Mouse (Mus musculus) liver, postnatal 0 days (tissue): Measurements from ENCODE around the gene Igfbp2.

ENCODE experiments used
- CTCF ChIP-seq: sonication (generic); IDR thresholded peaks from 2 replicates; pipeline ENCODE4 v1.5.1; 2016; ENCODE audit warnings: antibody characterized with exemption, low read depth
- EP300 ChIP-seq: IDR thresholded peaks from 2 replicates; pipeline ENCODE4 v1.6.1; 2016; ENCODE audit warnings: antibody characterized with exemption, low read depth, mild to moderate bottlenecking

DNA sequence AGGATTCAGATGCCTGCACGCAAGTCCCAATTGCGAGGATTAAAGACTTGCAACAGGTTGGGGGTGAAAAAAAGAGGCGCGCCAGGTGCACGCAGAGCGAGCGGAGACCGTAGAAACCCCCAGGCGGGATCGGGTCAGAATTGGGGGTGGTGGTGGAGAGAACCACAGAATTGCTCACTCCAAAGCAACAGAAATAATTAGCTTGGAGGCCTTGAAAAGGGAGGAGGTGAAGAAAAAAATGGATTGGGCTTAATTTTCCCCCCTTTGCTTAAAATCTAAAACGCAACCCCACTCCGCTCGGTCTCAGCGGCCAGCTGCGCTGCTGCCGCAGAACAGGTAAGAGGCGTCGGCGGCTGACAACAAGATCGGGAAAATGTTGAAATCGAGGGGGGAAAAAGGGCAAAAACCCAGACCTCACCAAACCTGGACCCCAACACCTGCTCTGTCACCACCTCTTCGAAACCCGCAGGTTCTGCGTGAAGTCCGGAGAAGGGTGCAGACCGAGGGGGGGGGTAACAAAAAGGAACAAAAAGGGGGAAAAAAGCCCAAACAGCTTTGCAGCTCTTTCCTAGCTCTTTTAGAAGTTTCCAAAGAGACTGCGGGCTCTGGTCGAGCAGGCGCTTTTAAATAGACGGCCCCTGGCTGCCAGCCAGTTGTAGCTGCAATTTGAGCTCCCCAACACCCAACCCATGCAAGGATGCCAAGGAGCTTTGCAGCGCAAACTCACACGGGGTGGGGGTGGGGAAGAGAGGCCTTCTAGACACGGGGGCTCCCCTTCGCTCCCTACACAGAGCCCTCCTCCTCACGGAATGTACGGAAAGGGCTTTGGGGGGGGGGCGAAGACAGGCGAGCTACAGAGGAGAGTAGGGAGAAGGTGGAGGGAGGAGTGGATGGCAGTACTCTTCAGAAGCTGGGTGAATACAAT, 50.2 kb downstream of the Igfbp2 start, which contains the start of gene Igfbp5:
- TF ChIP-seq CTCF (no peak), EP300 (no peak)
